ENCODE assay signal across 24 mouse cellular contexts in genomic region chr3:130006141-130006540, GRCm38 (mm10). TPM values are rescaled to one million over a fixed set of nuclear protein-coding genes. Genes with fewer than 3 reads are reported as not detected.
DNase-seq lines count a peak whose midpoint lies in the region; ATAC-seq and TF ChIP-seq lines count a peak whose summit lies in the region.
"Had no signal": no experiment of that assay in that cellular context is flagged by ENCODE, and none has a peak within 500 bp of the region (broad histone marks: within the 10 kb centered on the region; RNA-seq: fewer than 3 reads in every experiment).

No protein-coding gene starts in this region.

- peaks cover 28% of the 10 kb centered on the region for H3K36me3 ChIP-seq in heart, embryonic 11.5 days (ENCODE audit: control insufficient read depth, insufficient read depth, low read length)
- H3K36me3 ChIP-seq in kidney, adult 2 months (ENCODE audit: control insufficient read depth, insufficient read depth, low read length) = peaks cover 12% of the 10 kb centered on the region
- H3K36me3 ChIP-seq in kidney, embryonic 14.5 days (ENCODE audit: control insufficient read depth, insufficient read depth, low read length) = peaks cover 83% of the 10 kb centered on the region

- no peak for TF ChIP-seq POLR2A in kidney, adult 2 months (IDR thresholded peaks at IDR 0.05; ENCODE audit: low read depth, low read length)

- no peak overlapping the region for H3K27ac ChIP-seq in heart, embryonic 11.5 days (ENCODE audit: low read depth, low read length)
- no peak overlapping the region for H3K27ac ChIP-seq in kidney, adult 2 months (ENCODE audit: insufficient read depth, low read depth, low read length)
- no peak overlapping the region for H3K27ac ChIP-seq in kidney, embryonic 14.5 days (ENCODE audit: low read depth, low read length)
- H3K27ac ChIP-seq: embryonic facial prominence, embryonic 10.5 days; embryonic facial prominence, embryonic 12.5 days; forebrain, embryonic 13.5 days; forebrain, embryonic 15.5 days had no signal

- no peaks in the 10 kb centered on the region for H3K27me3 ChIP-seq in heart, embryonic 11.5 days (ENCODE audit: control insufficient read depth, insufficient read depth, low read length)
- no peaks in the 10 kb centered on the region for H3K27me3 ChIP-seq in kidney, adult 2 months (replicated peaks; ENCODE audit: control insufficient read depth, insufficient read depth, low read length)
- H3K27me3 ChIP-seq in kidney, embryonic 14.5 days (ENCODE audit: control insufficient read depth, insufficient read depth, low read length) = no peaks in the 10 kb centered on the region
- H3K27me3 ChIP-seq: CH12.LX; embryonic facial prominence, embryonic 12.5 days; forebrain, embryonic 13.5 days; forebrain, embryonic 15.5 days; Patski had no signal

- H3K4me3 ChIP-seq in heart, embryonic 11.5 days (ENCODE audit: low read depth, low read length) = no peak overlapping the region
- H3K4me3 ChIP-seq in kidney, adult 2 months (ENCODE audit: insufficient read depth, low read depth, low read length) = no peak overlapping the region
- no peak overlapping the region for H3K4me3 ChIP-seq in kidney, embryonic 14.5 days (ENCODE audit: low read length)
- H3K4me3 ChIP-seq: embryonic facial prominence, embryonic 10.5 days; embryonic facial prominence, embryonic 12.5 days; forebrain, embryonic 13.5 days; forebrain, embryonic 15.5 days had no signal

- no peaks in the 10 kb centered on the region for H3K4me1 ChIP-seq in heart, embryonic 11.5 days (ENCODE audit: control insufficient read depth, insufficient read depth, low read length)
- no peaks in the 10 kb centered on the region for H3K4me1 ChIP-seq in kidney, adult 2 months (ENCODE audit: control insufficient read depth, insufficient read depth, low read length)
- H3K4me1 ChIP-seq in kidney, embryonic 14.5 days (ENCODE audit: control insufficient read depth, insufficient read depth, low read length) = no peaks in the 10 kb centered on the region
- H3K4me1 ChIP-seq: embryonic facial prominence, embryonic 10.5 days; embryonic facial prominence, embryonic 12.5 days; forebrain, embryonic 13.5 days; forebrain, embryonic 15.5 days had no signal

- no peak overlapping the region for H3K4me2 ChIP-seq in heart, embryonic 11.5 days
- no peak overlapping the region for H3K4me2 ChIP-seq in kidney, embryonic 14.5 days (replicated peaks; ENCODE audit: low read depth, low read length)
- H3K4me2 ChIP-seq: embryonic facial prominence, embryonic 12.5 days; forebrain, embryonic 13.5 days; forebrain, embryonic 15.5 days had no signal

- ATAC-seq in cerebellum, adult (ENCODE audit: insufficient number of reproducible peaks, low FRiP score, low TSS enrichment) = 0 out of 2 replicates have a peak, but pooled peaks have one; percentile 24
- ATAC-seq in heart, embryonic 11.5 days (replicated peaks; ENCODE audit: insufficient number of reproducible peaks, low FRiP score, low TSS enrichment) = no peak
- ATAC-seq in kidney, embryonic 14.5 days (ENCODE audit: low FRiP score, low TSS enrichment) = no peak
- ATAC-seq: activated CD4-positive, CD25-positive, alpha-beta regulatory T cell, adult 4 months; CD4-positive, CD25-positive, alpha-beta regulatory T cell, adult 4 months; forebrain, embryonic 13.5 days; forebrain, embryonic 15.5 days; Patski had no signal

- H3K9me3 ChIP-seq in heart, embryonic 11.5 days (replicated peaks; ENCODE audit: control insufficient read depth, low read length) = no peaks in the 10 kb centered on the region
- H3K9me3 ChIP-seq in kidney, embryonic 14.5 days (ENCODE audit: control insufficient read depth, low read length) = no peaks in the 10 kb centered on the region
- H3K9me3 ChIP-seq: embryonic facial prominence, embryonic 10.5 days; embryonic facial prominence, embryonic 12.5 days; forebrain, embryonic 13.5 days; forebrain, embryonic 15.5 days; G1E had no signal

- DNase-seq in cerebellum, adult 9-10 months = no peak
- peak; percentile 58 for DNase-seq in heart, adult 11 months
- peak; percentile 49 for DNase-seq in kidney, adult 2 months
- no peak for DNase-seq in kidney, postnatal 25 days
- peak; percentile 17 for DNase-seq in kidney, postnatal 14 days
- DNase-seq: adrenal gland, adult 8-10 months; adrenal gland, postnatal 14 days; adrenal gland, postnatal 36 days; B cell, adult 2 months; cerebellum, adult 11 months; cerebellum, adult 8-10 months; cerebellum, postnatal 10 days had no signal

- WGBS in heart, embryonic 11.5 days (ENCODE audit: insufficient replicate concordance) = 89% methylated on average over 7 of the region's 7 CpGs
- WGBS in kidney, adult 2 months = 69% methylated on average over 7 of the region's 7 CpGs
- WGBS in kidney, embryonic 14.5 days = 87% methylated on average over 7 of the region's 7 CpGs

- no peak overlapping the region for H3K9ac ChIP-seq in heart, embryonic 11.5 days (ENCODE audit: low read depth, low read length)
- H3K9ac ChIP-seq in kidney, embryonic 14.5 days (ENCODE audit: low read depth, low read length) = no peak overlapping the region
- H3K9ac ChIP-seq: embryonic facial prominence, embryonic 12.5 days; forebrain, embryonic 13.5 days; forebrain, embryonic 15.5 days had no signal

- TF ChIP-seq CTCF in kidney, adult 2 months (conservative IDR thresholded peaks at IDR 0.05; ENCODE audit: insufficient read depth, insufficient read length, low read depth, low read length) = no peak

RNA-seq across cellular contexts. Expression of gene Mcub, which starts 36.1 kb away (rescaled TPM):
- polyA plus RNA-seq in heart, embryonic 11.5 days (2014; fragmentation: Nextera tagmentation; extraction: Ambion mirVana) = 4.2 and 4.3 TPM in 2 replicates
- polyA plus RNA-seq in kidney, adult 2 months (2012; rRNA removed) = 1.7 and 3.1 TPM in 2 replicates
- 0.80 and 1.6 TPM in 2 replicates for polyA plus RNA-seq in kidney, embryonic 14.5 days (2014; fragmentation: Nextera tagmentation; extraction: Ambion mirVana)
- polyA plus RNA-seq: G1E had no signal

RNA-seq across cellular contexts. Expression of gene Sec24b, which starts 55.2 kb away (rescaled TPM):
- polyA plus RNA-seq in heart, embryonic 11.5 days (2014; fragmentation: Nextera tagmentation; extraction: Ambion mirVana) = 27.1 and 27.9 TPM in 2 replicates
- 38.1 and 38.7 TPM in 2 replicates for polyA plus RNA-seq in kidney, adult 2 months (2012; rRNA removed)
- 26.2 and 40.4 TPM in 2 replicates for polyA plus RNA-seq in kidney, embryonic 14.5 days (2014; fragmentation: Nextera tagmentation; extraction: Ambion mirVana)

Comparison
In these comparisons a context has a peak if more than half of its experiments do, and no peak if none do; other contexts are left out.
1. DNase-seq: peak in heart, adult 11 months (single experiment), kidney, adult 2 months (single experiment) and kidney, postnatal 14 days (single experiment); none in cerebellum, adult 9-10 months (single experiment) and kidney, postnatal 25 days (0 of 2).